ENCODE assay signal across 8 mouse cellular contexts in the genomic region with DNA sequence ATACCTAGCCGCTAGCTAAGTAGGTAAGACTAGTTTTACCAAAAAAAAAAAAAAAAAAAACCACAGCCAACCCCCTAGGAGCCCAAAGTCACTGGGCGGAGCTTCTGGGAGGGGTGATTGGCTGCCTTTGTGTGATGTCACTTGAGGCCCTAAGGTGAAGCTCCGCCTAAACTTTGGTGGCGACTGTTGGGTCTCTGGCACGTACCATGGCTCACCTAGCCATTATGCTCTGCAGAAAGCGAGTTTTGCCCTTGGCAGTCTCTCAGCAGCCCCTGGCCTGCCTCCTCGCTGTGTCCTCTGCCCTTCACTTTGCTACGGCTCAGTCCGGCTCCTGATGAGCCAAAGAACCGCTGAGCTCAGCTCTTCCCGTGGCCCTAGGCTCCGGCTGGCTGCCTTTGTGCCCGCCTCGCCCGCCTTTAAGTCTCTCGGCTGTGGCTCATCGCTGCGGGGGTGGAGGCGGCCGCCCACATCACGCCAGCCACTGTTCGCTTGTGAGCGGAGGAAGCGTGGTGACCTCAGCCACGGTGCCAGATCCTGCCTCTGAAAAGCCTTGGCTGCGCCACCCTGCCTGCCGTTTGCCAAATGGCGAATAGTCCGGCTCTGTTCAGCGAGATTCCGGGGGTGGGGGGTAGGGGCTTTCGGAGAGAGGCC. TPM values are rescaled to one million over a fixed set of nuclear protein-coding genes. Genes with fewer than 3 reads are reported as not detected.
DNase-seq lines count a peak whose midpoint lies in the region; ATAC-seq lines count a peak whose summit lies in the region.

No protein-coding gene starts in this region.

- H3K4me3 ChIP-seq in forebrain, embryonic 10.5 days, result peak overlapping the region; percentile 66
- peak overlapping the region; percentile 67 for H3K4me3 ChIP-seq in heart, embryonic 16.5 days (ENCODE audit: low read length)
- H3K4me3 ChIP-seq in liver, embryonic 15.5 days (replicated peaks), result peak overlapping the region; percentile 73
- H3K4me3 ChIP-seq in neural tube, embryonic 12.5 days, result peak overlapping the region; percentile 33

- peaks cover 37% of the 10 kb centered on the region for H3K27me3 ChIP-seq in forebrain, embryonic 10.5 days (ENCODE audit: poor library complexity, severe bottlenecking)
- H3K27me3 ChIP-seq in heart, embryonic 16.5 days (ENCODE audit: control insufficient read depth, insufficient read depth, low read length), result no peaks in the 10 kb centered on the region
- no peaks in the 10 kb centered on the region for H3K27me3 ChIP-seq in liver, embryonic 15.5 days
- no peaks in the 10 kb centered on the region for H3K27me3 ChIP-seq in neural tube, embryonic 12.5 days (replicated peaks)

- H3K36me3 ChIP-seq in forebrain, embryonic 10.5 days (replicated peaks), result peaks cover 7% of the 10 kb centered on the region
- no peaks in the 10 kb centered on the region for H3K36me3 ChIP-seq in heart, embryonic 16.5 days (ENCODE audit: control insufficient read depth, insufficient read depth)
- no peaks in the 10 kb centered on the region for H3K36me3 ChIP-seq in liver, embryonic 15.5 days (replicated peaks)
- peaks cover 6% of the 10 kb centered on the region for H3K36me3 ChIP-seq in neural tube, embryonic 12.5 days

- peak overlapping the region; percentile 83 for H3K9ac ChIP-seq in heart, embryonic 16.5 days (ENCODE audit: low read length)
- H3K9ac ChIP-seq in liver, embryonic 15.5 days, result peak overlapping the region; percentile 84
- peak overlapping the region; percentile 53 for H3K9ac ChIP-seq in neural tube, embryonic 12.5 days

- WGBS in forebrain, embryonic 10.5 days, result under 1% methylated on average over 32 of the region's 32 CpGs
- 1% methylated on average over 32 of the region's 32 CpGs for WGBS in heart, embryonic 16.5 days
- WGBS in liver, embryonic 15.5 days (ENCODE audit: insufficient replicate concordance), result under 1% methylated on average over 32 of the region's 32 CpGs
- WGBS in neural tube, embryonic 12.5 days, result 1% methylated on average over 32 of the region's 32 CpGs

- H3K4me1 ChIP-seq in forebrain, embryonic 10.5 days, result peaks cover 94% of the 10 kb centered on the region
- peaks cover 51% of the 10 kb centered on the region for H3K4me1 ChIP-seq in heart, embryonic 16.5 days (ENCODE audit: control insufficient read depth, insufficient read depth, low read length)
- peaks cover 76% of the 10 kb centered on the region for H3K4me1 ChIP-seq in liver, embryonic 15.5 days (replicated peaks)
- H3K4me1 ChIP-seq in neural tube, embryonic 12.5 days, result peaks cover 95% of the 10 kb centered on the region

- peak; percentile 79 to 82 for DNase-seq in CD8-positive naive resting alpha-beta T cell, adult 2 months (ENCODE audit: low read depth in 2 of 2, low spot score in 2 of 2)
- DNase-seq in c-Kit-positive CD71-negative TER-119-negative erythroid progenitor cells, embryonic 14.5 days (ENCODE audit: low read depth), result peak; percentile 92
- peak; percentile 72 for DNase-seq in forebrain, embryonic 10.5 days (ENCODE audit: extremely low spot score, low spot score)
- peak; percentile 83 to 95 for DNase-seq in kidney, postnatal 25 days
- peak; percentile 83 for DNase-seq in telencephalon, adult 2 months (ENCODE audit: low read depth, low spot score)

- no peaks in the 10 kb centered on the region for H3K9me3 ChIP-seq in forebrain, embryonic 10.5 days
- H3K9me3 ChIP-seq in heart, embryonic 16.5 days (replicated peaks; ENCODE audit: control insufficient read depth, low read length), result no peaks in the 10 kb centered on the region
- H3K9me3 ChIP-seq in liver, embryonic 15.5 days (replicated peaks), result no peaks in the 10 kb centered on the region
- H3K9me3 ChIP-seq in neural tube, embryonic 12.5 days, result no peaks in the 10 kb centered on the region

- peak overlapping the region; percentile 94 for H3K4me2 ChIP-seq in heart, embryonic 16.5 days (ENCODE audit: low read depth, low read length)
- peak overlapping the region; percentile 93 for H3K4me2 ChIP-seq in liver, embryonic 15.5 days
- H3K4me2 ChIP-seq in neural tube, embryonic 12.5 days (replicated peaks), result peak overlapping the region; percentile 75

- peak overlapping the region; percentile 93 for H3K27ac ChIP-seq in forebrain, embryonic 10.5 days
- H3K27ac ChIP-seq in heart, embryonic 16.5 days (ENCODE audit: low read length), result peak overlapping the region; percentile 83
- H3K27ac ChIP-seq in liver, embryonic 15.5 days (replicated peaks), result peak overlapping the region; percentile 92
- no peak overlapping the region; the same call in 1 of the 2 replicates for H3K27ac ChIP-seq in neural tube, embryonic 12.5 days

- ATAC-seq in heart, embryonic 16.5 days (replicated peaks; ENCODE audit: extremely low read depth, insufficient read depth, low FRiP score), result peak; percentile 64
- peak; percentile 89 for ATAC-seq in liver, embryonic 15.5 days (ENCODE audit: insufficient read depth)
- ATAC-seq in neural tube, embryonic 12.5 days (ENCODE audit: low FRiP score, low read depth), result peak; percentile 4; the same call in 1 of the 2 replicates

RNA-seq across cellular contexts. Expression of gene Kif21b, which starts 8.9 kb away (rescaled TPM):
- polyA plus RNA-seq in forebrain, embryonic 10.5 days (2016; fragmentation: Nextera tagmentation; extraction: Ambion mirVana), result 5.8 and 8.8 TPM in 2 replicates
- 1.8 and 2.6 TPM in 2 replicates for polyA plus RNA-seq in heart, embryonic 16.5 days (2015; fragmentation: Nextera tagmentation; extraction: Ambion mirVana)
- 1.1 and 1.5 TPM in 2 replicates for polyA plus RNA-seq in liver, embryonic 15.5 days (2015; fragmentation: Nextera tagmentation; extraction: Ambion mirVana)
- polyA plus RNA-seq in neural tube, embryonic 12.5 days (2016; fragmentation: Nextera tagmentation; extraction: Ambion mirVana), result 35.9 and 37.1 TPM in 2 replicates

Comparison
In these comparisons a context has a peak if more than half of its experiments do, and no peak if none do; other contexts are left out.
1. ATAC-seq: peak in every context shown above with its lines; median percentile 89 in liver, embryonic 15.5 days; 64 in heart, embryonic 16.5 days; 4 in neural tube, embryonic 12.5 days.